Mouse (Mus musculus) megakaryocyte progenitor cell, adult 5-6 weeks (primary cell): ENCODE data around the gene Ccp110. TPM values are rescaled to one million over a fixed set of nuclear protein-coding genes. Genes with fewer than 3 reads are reported as not detected.
A peak's percentile ranks its signal among the peaks of the same experiment; 100 is the strongest.

Experiments
- ATAC-seq: replicated peaks from 2 replicates; pipeline ENCODE4 v1.8.0; 2016; ENCODE audit warnings: mild to moderate bottlenecking, moderate TSS enrichment, inconsistent platforms; ENCODE audit not compliant: poor library complexity
- total RNA-seq, 2 experiments: library from RNA; stranded (forward) in 1 of 2; stranded (reverse) in 1 of 2; fragments of 157-497, 149-512 nt in 1 of 2; fragments of 200-1000 nt in 1 of 2; gene quantifications; 2 replicates each; pipeline versions ENCODE4 v1.2.3 to v1.2.4; 2015 to 2017

Ccp110 gene
- total RNA-seq, 2 experiments from 2014 or later, result 16.2 to 25.0 TPM

DNA sequence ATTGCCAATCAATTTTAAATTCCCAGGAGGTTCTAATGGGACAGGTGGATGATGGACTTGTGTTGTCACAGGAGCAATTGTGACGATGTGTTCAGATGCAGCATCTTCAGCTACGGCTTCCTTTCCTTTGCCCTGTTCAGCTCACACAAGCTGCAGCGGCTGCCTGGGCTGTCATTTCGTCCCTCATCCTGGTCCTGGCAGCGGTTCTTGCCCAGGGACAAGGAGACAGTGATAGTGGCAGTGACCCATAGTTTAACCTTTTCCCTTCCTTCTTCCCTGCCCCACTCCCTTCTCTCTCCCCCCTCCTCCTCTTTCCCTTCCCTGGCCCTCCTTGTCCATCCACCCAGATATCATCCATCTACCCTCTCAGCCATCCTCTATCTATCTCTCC is 54.5 kb downstream of the Ccp110 start:
- no peak for ATAC-seq

DNA sequence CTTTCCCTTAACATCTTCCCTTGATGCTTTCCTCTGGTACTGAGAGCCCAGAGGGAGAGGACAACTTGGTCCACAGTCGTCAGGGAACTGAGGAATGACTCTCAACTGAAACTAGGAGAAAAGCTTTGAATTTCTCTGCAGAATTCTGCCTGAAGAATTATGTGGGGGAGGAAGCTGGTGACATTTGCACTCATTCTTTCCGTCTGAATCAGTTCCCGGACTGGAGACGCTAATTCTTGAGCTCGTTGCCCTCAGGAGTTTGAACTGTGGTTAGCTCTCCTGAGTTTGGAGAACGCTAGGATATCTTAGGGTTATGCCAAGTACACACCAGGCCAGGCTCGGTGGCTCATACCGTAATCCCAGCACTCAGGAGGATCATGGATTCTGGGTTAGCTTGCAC is 56.9 kb downstream of the Ccp110 start:
- no peak for ATAC-seq

DNA sequence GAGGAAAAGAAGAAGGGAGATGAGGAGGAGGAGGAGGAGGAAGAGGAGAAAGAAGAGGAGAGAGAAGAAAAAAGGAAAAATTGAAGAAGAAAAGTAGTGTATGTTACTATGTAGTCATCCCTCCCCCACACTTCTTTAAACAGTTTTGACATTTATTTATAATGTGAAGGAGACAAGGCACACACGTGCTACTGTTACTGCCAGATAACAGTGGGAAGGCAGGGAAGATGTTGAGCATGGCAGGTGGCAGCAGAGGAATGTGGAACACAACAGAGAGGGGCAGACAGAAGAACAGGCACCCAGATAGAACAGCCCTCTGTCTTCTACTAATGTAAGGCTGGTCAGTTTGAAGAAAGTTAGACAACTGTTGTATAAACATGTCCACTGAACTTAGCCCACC is 57.3 kb downstream of the Ccp110 start:
- peak; percentile 35; the same call in 1 of the 2 replicates for ATAC-seq

DNA sequence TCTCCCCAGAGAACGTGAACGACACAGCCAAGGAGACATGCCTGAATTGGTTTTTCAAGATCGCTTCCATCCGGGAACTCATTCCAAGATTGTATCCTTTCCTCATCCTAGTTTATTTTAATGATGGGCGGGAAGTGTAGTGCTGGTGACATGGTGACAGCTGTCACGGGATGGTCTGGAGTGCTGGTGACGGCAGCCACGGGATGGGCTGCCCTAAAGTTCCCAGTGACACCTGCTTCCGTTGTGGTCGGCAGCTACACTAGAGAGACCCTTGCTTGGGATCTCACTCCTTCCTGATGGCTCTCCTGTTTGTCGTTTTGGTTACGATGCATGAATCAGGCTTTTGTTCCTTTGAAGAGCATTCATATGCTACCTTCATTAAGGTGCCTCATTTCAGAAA is 60.7 kb downstream of the Ccp110 start:
- no peak for ATAC-seq

DNA sequence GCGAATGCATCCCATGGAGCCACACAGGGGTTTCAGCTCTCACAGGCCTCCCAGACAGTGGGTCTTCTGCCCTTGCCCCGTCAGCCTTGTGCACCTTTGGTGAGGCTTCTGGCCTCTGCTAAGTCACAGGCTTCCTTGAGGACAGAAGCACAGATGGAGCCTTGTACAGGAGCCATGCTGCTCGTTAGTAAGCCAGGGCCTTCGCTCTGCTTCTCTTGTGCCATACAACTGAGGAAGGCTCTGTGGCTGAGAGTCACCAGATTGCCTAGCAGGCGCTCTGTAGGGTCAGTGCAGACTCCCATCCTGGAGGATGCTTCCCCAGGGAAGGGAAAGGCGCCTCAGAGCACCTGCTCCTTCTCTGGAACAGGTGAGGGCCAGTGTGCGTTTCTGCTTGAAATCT is 63.6 kb downstream of the Ccp110 start:
- no peak for ATAC-seq

DNA sequence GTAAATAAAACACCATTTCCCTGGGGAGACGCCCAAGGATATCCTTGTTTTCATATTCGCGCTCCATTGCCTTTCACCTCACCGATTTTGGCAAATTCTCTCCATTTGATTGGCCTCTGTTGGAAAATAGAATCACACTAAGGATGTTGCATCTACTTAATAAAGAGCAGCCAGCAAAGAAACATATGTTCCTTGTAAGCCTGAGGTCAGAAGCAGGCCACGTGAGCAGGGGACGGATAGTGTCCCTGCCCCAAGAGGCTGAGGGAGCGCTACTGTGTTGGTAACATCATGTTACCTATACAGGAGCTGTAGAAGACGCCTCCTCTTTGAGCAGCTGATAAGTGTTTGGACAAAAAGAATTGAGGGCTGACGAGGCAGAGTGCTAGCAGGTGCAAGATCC is 64.1 kb downstream of the Ccp110 start:
- ATAC-seq, result no peak

DNA sequence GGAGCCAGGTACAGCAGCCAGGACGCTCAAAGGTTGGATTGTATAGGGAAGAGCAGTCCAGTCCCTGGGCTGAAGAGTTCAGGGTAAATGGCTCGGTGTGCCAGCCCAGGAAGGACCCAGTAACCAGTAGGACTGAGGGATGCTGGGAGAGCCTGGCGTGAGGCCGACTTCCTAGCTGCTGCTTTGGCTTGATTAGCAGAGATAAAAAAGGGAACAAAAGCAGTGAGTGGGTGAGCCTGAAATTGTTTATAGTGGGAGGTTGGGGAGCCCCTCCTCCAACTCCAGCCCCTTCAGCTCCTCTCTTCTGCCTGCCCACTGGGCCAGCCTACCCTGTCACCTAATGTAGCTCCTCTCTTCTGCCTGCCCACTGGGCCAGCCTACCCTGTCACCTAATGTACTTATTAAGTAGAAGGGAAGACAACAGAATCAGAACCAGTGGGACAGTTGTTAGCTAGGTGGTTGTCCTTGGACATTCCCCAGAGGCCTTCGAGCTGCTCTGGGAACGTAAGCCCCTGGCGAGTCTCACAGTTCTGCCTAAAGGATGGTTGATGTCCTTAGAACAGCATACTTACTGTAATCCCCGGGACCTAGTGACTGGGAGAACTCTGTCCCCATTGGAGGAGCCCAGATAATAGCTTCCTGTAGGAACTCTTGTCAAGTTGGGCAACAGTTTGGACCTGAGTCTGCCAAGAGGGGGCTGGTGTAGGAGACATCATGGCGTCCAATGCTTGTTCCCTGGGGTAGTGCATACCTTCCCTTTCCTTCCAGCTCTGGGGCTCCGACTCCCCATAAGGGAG is 65.4 kb downstream of the Ccp110 start:
- peak; percentile 80 for ATAC-seq

DNA sequence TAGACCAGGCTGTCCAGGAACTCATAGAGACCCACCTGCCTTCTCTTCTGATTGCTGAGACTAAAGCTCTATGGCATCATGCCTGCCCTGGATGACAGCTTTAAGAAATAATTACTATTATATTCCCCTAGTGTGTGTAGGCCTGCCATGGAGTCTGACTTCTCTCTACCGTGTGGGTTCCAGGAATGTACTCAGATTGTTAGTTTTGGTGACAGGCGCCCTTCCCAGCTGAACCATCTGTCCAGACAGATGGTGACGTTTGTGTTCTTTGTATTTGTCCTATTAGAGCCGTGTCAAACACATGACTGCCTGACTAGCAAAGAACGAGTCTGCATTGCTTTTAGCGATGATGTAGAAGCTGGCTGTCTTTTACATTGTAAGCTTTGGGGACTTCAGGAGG is 66.2 kb downstream of the Ccp110 start:
- no peak for ATAC-seq

DNA sequence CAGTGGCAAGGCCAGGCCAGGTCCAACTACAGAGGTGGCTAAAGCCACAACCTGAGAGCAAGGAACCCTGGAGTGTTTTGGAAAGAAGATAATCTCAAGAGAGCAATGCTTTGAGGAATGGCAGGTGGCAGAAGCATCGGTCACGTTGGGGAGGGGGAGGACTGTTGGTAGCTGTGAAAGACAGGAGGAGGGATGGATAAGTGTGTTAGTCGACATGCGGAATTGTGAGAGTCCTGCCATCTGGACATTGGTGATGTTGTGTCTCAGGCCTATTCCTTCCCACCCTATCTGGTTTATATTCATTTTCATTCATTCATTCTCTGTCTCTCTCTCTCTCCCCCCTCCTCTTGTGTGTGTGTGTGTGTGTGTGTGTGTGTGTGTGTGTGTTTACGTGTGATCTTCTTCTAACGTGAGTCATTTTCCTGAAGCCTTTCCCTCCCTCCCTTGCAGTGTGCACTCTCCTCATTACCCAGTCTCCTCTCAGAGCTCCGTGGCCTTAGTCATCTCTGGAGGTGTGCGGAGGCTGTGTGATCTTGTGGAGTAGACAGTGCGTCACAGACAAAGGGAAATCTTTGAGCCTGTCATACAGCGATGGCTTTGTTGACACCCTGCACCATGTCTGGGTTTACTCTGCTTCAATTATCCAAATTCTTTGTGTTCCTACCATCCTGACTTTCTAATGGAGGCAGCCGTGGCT is 71.1 kb downstream of the Ccp110 start:
- no peak for ATAC-seq

DNA sequence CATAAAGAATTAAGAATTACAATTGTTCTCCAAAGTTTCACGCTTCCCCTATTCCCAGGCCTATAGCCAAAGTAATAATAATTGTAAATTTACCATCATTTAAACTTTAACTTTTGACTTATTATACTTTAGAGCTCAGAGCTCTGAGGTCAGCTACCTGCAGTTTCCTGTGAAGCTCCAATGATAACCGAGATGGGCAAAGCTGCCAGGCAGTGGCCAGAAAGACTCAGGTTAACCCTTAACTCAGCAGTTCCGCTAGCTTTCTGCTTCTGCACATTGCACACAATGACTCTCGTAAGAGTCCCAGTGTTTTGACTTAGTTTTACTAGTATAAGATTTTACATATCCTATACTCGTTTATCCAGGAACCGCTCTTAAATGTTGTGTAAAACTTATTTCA is 73.7 kb downstream of the Ccp110 start:
- ATAC-seq, result no peak

Other genes starting within 250 kb of the Ccp110 start
- 7.2 and 10.1 TPM in 2 replicates for gene Itpripl2, start 220.6 kb upstream of the Ccp110 start, total RNA-seq (2015)
- gene Itpripl2, start 220.6 kb upstream of the Ccp110 start, total RNA-seq (2017), result 15.2 and 17.6 TPM in 2 replicates
- 32.5 and 36.9 TPM in 2 replicates for gene Coq7, start 179.2 kb upstream of the Ccp110 start, total RNA-seq (2015)
- gene Coq7, start 179.2 kb upstream of the Ccp110 start, total RNA-seq (2017), result 32.6 and 39.1 TPM in 2 replicates
- gene Tmc7, start 127.8 kb upstream of the Ccp110 start, total RNA-seq (2015), result 0.29 and 0.84 TPM in 2 replicates
- 0.20 and 0.33 TPM in 2 replicates for gene Tmc7, start 127.8 kb upstream of the Ccp110 start, total RNA-seq (2017)
- gene Tmc5, start 115.3 kb upstream of the Ccp110 start, total RNA-seq (2015), result not detected in 2 replicates
- not detected in 2 replicates for gene Tmc5, start 115.3 kb upstream of the Ccp110 start, total RNA-seq (2017)
- 44.1 and 48.5 TPM in 2 replicates for gene Gde1, start 6.8 kb upstream of the Ccp110 start, total RNA-seq (2015)
- gene Gde1, start 6.8 kb upstream of the Ccp110 start, total RNA-seq (2017), result 29.9 and 40.7 TPM in 2 replicates
- gene Vps35l, start 27.7 kb downstream of the Ccp110 start, total RNA-seq (2015), result 41.7 and 45.1 TPM in 2 replicates
- 37.4 and 37.9 TPM in 2 replicates for gene Vps35l, start 27.7 kb downstream of the Ccp110 start, total RNA-seq (2017)
- 0.07 and 1.2 TPM in 2 replicates for gene Iqck, start 143.2 kb downstream of the Ccp110 start, total RNA-seq (2015)
- 1.2 and 2.5 TPM in 2 replicates for gene Iqck, start 143.2 kb downstream of the Ccp110 start, total RNA-seq (2017)
- 27.4 and 29.7 TPM in 2 replicates for gene Knop1, start 143.7 kb downstream of the Ccp110 start, total RNA-seq (2015)
- gene Knop1, start 143.7 kb downstream of the Ccp110 start, total RNA-seq (2017), result 40.2 and 52.3 TPM in 2 replicates